Mouse (Mus musculus): Measurements from ENCODE around the gene Chpt1.

DNA sequence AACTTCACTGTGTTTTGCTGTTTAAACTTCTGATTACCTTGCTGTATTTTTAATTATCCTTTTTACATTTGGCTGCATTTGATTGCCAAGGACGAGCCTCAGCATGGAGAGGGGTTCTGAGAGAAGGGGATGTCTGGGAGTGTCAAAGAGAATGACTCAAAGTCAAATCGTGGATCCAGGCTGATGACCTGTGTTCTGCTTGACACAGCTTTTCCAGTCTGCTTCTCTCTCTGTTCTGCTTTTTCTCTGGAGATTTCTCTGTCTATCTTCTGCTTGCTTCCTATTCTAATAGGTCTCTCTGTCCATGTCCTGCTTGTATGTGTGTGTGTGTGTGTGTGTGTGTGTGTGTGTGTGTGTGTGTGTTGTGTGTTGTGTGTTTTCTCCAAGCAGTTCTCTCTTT lies 94.1 kb downstream of the Chpt1 start:
- TF ChIP-seq EP300 (IDR thresholded peaks at IDR 0.05; ENCODE audit: insufficient read depth, low read depth, low read length) (no peak), CTCF (IDR thresholded peaks at IDR 0.05; ENCODE audit: low read depth, low read length) (no peak)

All from ES-Bruce4 (cell line).